Mouse (Mus musculus) 3T3-L1 (cell line): ENCODE results near the gene Slc12a3.

ENCODE experiments used
- DNase-seq: peaks from one replicate; pipeline ENCODE4 v3.0.0-alpha.2; 2015; ENCODE audit warnings: low read depth, low spot score

The Slc12a3 gene

GRCm38 (mm10) chr8:94375551-94375991 lies 46.6 kb downstream of the Slc12a3 start:
- no peak for DNase-seq

- no peak for DNase-seq
Observed at GRCm38 (mm10) chr8:94376176-94376575, 47.2 kb downstream of the Slc12a3 start.

GRCm38 (mm10) chr8:94376580-94376979 lies 47.6 kb downstream of the Slc12a3 start:
- DNase-seq: no peak

GRCm38 (mm10) chr8:94377031-94377430 lies 48.0 kb downstream of the Slc12a3 start:
- no peak for DNase-seq

GRCm38 (mm10) chr8:94377714-94378205 lies 48.8 kb downstream of the Slc12a3 start:
- DNase-seq: no peak

GRCm38 (mm10) chr8:94378763-94379415 lies 49.9 kb downstream of the Slc12a3 start:
- DNase-seq: no peak

GRCm38 (mm10) chr8:94379686-94380085 lies 50.7 kb downstream of the Slc12a3 start:
- no peak for DNase-seq

GRCm38 (mm10) chr8:94384166-94384565 lies 55.2 kb downstream of the Slc12a3 start:
- DNase-seq: no peak

GRCm38 (mm10) chr8:94385506-94386213 lies 56.7 kb downstream of the Slc12a3 start:
- no peak for DNase-seq

GRCm38 (mm10) chr8:94386214-94387026 lies 57.4 kb downstream of the Slc12a3 start, which contains the start of gene Herpud1:
Herpud1 (plus strand) TSS chr8:94386438.
- peak; percentile 94 for DNase-seq

GRCm38 (mm10) chr8:94387027-94387684 lies 58.2 kb downstream of the Slc12a3 start:
- peak; percentile 91 for DNase-seq

GRCm38 (mm10) chr8:94387785-94388184 lies 58.8 kb downstream of the Slc12a3 start:
- peak; percentile 43 for DNase-seq

- DNase-seq: no peak
Observed at GRCm38 (mm10) chr8:94389531-94389930, 60.5 kb downstream of the Slc12a3 start.

- DNase-seq: no peak
Observed at GRCm38 (mm10) chr8:94390429-94390828, 61.4 kb downstream of the Slc12a3 start.

GRCm38 (mm10) chr8:94390910-94391309 lies 61.9 kb downstream of the Slc12a3 start:
- DNase-seq: no peak

- DNase-seq: peak; percentile 62
Observed at GRCm38 (mm10) chr8:94392147-94392546, 63.1 kb downstream of the Slc12a3 start.

- DNase-seq: no peak
Observed at GRCm38 (mm10) chr8:94392648-94393047, 63.6 kb downstream of the Slc12a3 start.

- DNase-seq: no peak
Observed at GRCm38 (mm10) chr8:94395851-94396540, 67.0 kb downstream of the Slc12a3 start.

GRCm38 (mm10) chr8:94396964-94397657 lies 68.1 kb downstream of the Slc12a3 start:
- DNase-seq: peak; percentile 59

GRCm38 (mm10) chr8:94398587-94398986 lies 69.6 kb downstream of the Slc12a3 start:
- no peak for DNase-seq
